Mouse (Mus musculus) liver, embryonic 11.5 days (tissue): ENCODE results near the gene Mmp15. TPM values are rescaled to one million over a fixed set of nuclear protein-coding genes. Genes with fewer than 3 reads are reported as not detected.
"Not testable (repeated sequence)": the region's sequence is repeated elsewhere in the genome, so short reads cannot be mapped to it uniquely, and the experiment has no call there.

Experiments
- ATAC-seq: fragments of 200-750 bp; cut with Nextera tagmentation; replicated peaks from 2 replicates; pipeline ENCODE4 v1.8.0; 2017; ENCODE audit warnings: moderate number of reproducible peaks, mild to moderate bottlenecking, moderate TSS enrichment, moderate library complexity; ENCODE audit not compliant: low FRiP score
- DNase-seq: peaks from one replicate; pipeline ENCODE4 v3.0.0-alpha.2; 2017; ENCODE audit warnings: low spot score
- H3K27ac ChIP-seq: fragments of 300-500 bp; sonication (generic); 2 replicates; pipeline ENCODE4 v1.5.1; 2014; ENCODE audit warnings: mild to moderate bottlenecking, low read depth, low read length, control low read depth
- H3K27me3 ChIP-seq: fragments of 300-500 bp; sonication (generic); replicated peaks from 2 replicates; pipeline ENCODE4 v1.6.1; 2014; ENCODE audit warnings: low read length, mixed read lengths; ENCODE audit not compliant: control insufficient read depth, insufficient read depth
- H3K36me3 ChIP-seq: fragments of 300-500 bp; sonication (generic); 2 replicates; pipeline ENCODE4 v1.6.1; 2014; ENCODE audit warnings: mild to moderate bottlenecking, low read length, moderate library complexity, mixed read lengths; ENCODE audit not compliant: control insufficient read depth, insufficient read depth
- H3K4me1 ChIP-seq: fragments of 300-500 bp; sonication (generic); replicated peaks from 2 replicates; pipeline ENCODE4 v1.6.1; 2014; ENCODE audit warnings: low read length, mixed read lengths; ENCODE audit not compliant: control insufficient read depth, insufficient read depth
- H3K4me2 ChIP-seq: fragments of 300-500 bp; sonication (generic); 2 replicates; pipeline ENCODE4 v1.6.1; 2014; ENCODE audit warnings: mild to moderate bottlenecking, control low read depth, moderate library complexity
- H3K4me3 ChIP-seq: fragments of 300-500 bp; sonication (generic); 2 replicates; pipeline ENCODE4 v1.5.1; 2014; ENCODE audit warnings: low read depth, low read length, control low read depth
- H3K9ac ChIP-seq: fragments of 300-500 bp; sonication (generic); 2 replicates; pipeline ENCODE4 v1.6.1; 2014; ENCODE audit warnings: low read depth, low read length, control low read depth
- H3K9me3 ChIP-seq: fragments of 300-500 bp; sonication (generic); 2 replicates; pipeline ENCODE4 v1.6.1; 2016; ENCODE audit warnings: low read length, inconsistent platforms, mixed read lengths; ENCODE audit not compliant: control insufficient read depth
- WGBS: fragments of 180-500 bp; shearing (Covaris S2); extraction: QIAGEN DNeasy Blood & Tissue Kit; methylation state at CpG from one replicate; pipeline ENCODE4 v1.1.7; 2014; 5-methylcytosine and 5-hydroxymethylcytosine counted together
- polyA plus RNA-seq: library from polyadenylated mRNA; unstranded; fragments of >200 nt; fragmentation: Nextera tagmentation; extraction: Ambion mirVana; gene quantifications from 2 replicates; pipeline ENCODE4 v1.2.1, GENCODE M21; 2014

Gene Mmp15
- polyA plus RNA-seq, 1 experiment from 2014 or later, result 5.4 TPM

GRCm38 (mm10) chr8:95369581-95370326 is 17.7 kb downstream of the Mmp15 start:
- no peak overlapping the region for H3K9ac ChIP-seq
- H3K9me3 ChIP-seq, result no peaks in the 10 kb centered on the region
- H3K36me3 ChIP-seq, result peaks cover 5% of the 10 kb centered on the region
- no peaks in the 10 kb centered on the region for H3K27me3 ChIP-seq
- peaks cover 11% of the 10 kb centered on the region for H3K4me1 ChIP-seq
- H3K4me3 ChIP-seq, result peak overlapping the region; percentile 32
- ATAC-seq, result peak; percentile 63
- H3K27ac ChIP-seq, result no peak overlapping the region
- no peak for DNase-seq
- H3K4me2 ChIP-seq, result peak overlapping the region; percentile 56
- 46% methylated on average over 20 of the region's 20 CpGs for WGBS

DNA sequence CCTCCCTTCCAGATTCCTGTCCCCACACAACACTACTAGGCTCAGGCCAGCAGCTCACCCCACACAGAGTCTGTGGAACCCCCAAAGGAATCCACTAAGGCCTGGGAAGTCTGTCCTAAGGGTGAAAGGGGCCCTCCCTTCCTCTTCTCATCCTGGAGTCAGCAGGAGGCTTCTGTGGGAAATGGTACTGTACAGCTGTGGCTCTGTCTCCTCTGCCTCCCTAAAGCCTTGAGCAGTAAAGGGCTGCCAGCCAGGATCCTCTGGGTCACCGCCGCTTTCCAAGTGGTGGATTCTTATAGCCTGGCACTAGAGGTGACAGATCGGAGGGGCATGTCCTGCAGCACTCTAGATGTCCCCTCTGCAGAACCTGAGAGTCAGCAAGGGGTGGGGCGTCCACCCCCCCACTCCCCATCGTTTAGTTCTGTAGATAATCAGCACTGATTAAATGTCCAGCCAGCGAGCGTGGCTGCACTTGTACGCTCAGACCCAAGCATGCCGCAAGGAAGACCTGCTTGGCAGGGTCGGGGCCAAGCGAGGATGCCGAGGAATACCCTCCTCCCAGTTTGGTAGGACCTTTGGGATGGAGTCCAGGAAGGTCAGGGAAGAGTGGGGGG is 21.4 kb downstream of the Mmp15 start:
- 62% methylated on average over 12 of the region's 12 CpGs for WGBS
- Histone ChIP-seq H3K9ac (no peak overlapping the region), H3K4me2 (no peak overlapping the region), H3K27me3 (no peaks in the 10 kb centered on the region), H3K27ac (no peak overlapping the region), H3K36me3 (peaks cover 5% of the 10 kb centered on the region), H3K9me3 (no peaks in the 10 kb centered on the region), H3K4me1 (peaks cover 9% of the 10 kb centered on the region), H3K4me3 (no peak overlapping the region)
- no peak for ATAC-seq
- no peak for DNase-seq

DNA sequence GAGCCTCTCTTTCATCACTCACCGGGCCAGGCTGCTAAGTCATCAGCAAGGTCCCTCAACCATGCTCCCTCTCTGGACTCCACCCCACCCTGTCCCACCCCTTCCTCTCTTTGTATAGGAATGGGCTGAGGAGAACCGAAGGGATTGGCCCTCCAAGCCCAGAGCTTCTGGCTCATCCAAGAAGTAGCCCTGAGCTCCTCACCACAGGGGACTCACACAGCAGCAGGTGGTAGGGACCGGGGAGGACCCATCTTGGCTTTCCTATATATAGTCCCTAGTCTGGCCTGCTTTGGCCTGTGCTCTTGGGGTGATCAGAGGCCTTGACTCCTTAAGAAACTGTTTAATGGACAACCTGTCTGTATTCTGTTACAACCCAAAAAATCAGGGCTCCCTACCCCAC is 22.4 kb downstream of the Mmp15 start:
- Histone ChIP-seq H3K36me3 (peaks cover 5% of the 10 kb centered on the region), H3K27me3 (no peaks in the 10 kb centered on the region), H3K9me3 (no peaks in the 10 kb centered on the region), H3K4me1 (peaks cover 6% of the 10 kb centered on the region), H3K4me3 (no peak overlapping the region), H3K4me2 (no peak overlapping the region), H3K9ac (no peak overlapping the region), H3K27ac (no peak overlapping the region)
- no peak for ATAC-seq
- DNase-seq, result no peak
- 65% methylated on average over 3 of the region's 3 CpGs for WGBS

DNA sequence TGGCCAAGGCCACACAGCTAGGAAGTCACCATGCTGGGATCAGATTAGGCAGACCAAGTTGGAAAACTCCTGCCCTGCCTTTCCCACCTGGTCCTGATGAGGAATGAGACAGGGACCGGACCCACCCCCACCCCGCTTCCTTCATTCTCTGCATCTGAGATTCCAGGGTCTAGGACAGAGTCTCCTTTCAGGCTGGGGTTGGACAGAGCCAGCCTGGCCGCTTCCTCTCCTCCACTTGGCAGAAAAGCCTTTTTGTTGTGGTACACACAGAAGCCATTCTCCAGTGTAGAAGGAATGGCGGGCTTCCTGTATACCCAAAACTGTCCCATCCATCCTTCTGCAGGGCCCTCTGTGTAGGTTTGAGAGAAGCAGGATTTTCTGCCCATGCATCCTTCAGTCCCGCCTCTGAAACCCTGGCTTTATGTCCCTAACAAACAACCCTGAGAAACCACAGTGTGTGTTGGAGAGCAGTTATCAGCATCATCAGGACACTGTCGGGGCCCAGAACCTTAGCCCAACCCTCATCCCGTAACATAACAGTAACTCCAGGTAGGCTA is 23.4 kb downstream of the Mmp15 start:
- Histone ChIP-seq H3K9me3 (no peaks in the 10 kb centered on the region), H3K36me3 (peaks cover 3% of the 10 kb centered on the region; the same call in 1 of the 2 replicates), H3K4me2 (no peak overlapping the region), H3K27ac (no peak overlapping the region), H3K9ac (no peak overlapping the region), H3K4me1 (peaks cover 2% of the 10 kb centered on the region; the same call in 1 of the 2 replicates), H3K27me3 (no peaks in the 10 kb centered on the region), H3K4me3 (no peak overlapping the region)
- DNase-seq (no peak), ATAC-seq (no peak)
- WGBS, result 70% methylated on average over 7 of the region's 7 CpGs

DNA sequence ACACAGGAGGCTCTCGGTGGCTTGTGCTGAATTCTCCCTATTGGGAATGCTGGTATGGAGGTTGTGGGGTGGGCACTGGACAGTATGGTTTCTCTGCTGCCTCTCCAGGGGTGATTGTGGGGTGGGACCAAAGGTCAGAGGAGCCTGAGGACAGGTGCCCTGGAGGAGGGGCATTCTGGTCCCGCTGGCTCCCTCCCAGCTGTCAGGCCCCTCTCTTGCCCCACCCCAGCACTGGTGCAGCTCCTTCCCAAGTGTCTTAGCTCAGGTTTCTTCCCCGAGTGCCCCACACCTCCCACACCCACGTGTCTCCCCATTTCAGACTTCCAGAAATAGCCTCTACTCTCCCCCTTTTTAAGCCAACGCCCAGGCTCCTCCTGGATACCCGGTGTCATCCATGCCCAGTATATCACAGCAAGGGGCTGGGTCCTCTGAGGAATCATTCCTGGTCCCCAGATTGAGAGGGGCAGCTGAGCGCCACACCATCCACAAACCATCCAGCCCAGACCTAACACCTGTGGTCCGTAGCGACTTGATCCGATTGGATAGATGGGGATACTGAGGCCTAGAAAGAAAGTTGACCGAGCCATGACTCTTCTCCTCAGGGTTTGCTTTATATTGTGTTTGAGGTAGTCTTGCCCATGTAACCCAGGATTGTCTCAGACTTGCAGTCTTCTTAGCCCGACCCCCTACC is 24.4 kb downstream of the Mmp15 start:
- Histone ChIP-seq H3K27me3 (no peaks in the 10 kb centered on the region), H3K4me2 (no peak overlapping the region), H3K9ac (no peak overlapping the region), H3K4me3 (no peak overlapping the region), H3K36me3 (peaks cover 3% of the 10 kb centered on the region; the same call in 1 of the 2 replicates), H3K4me1 (peaks cover 2% of the 10 kb centered on the region; the same call in 1 of the 2 replicates), H3K9me3 (no peaks in the 10 kb centered on the region), H3K27ac (no peak overlapping the region)
- DNase-seq (no peak), ATAC-seq (no peak)
- 75% methylated on average over 12 of the region's 12 CpGs for WGBS

- Histone ChIP-seq H3K4me1 (peaks cover 2% of the 10 kb centered on the region; the same call in 1 of the 2 replicates), H3K4me3 (no peak overlapping the region), H3K27ac (no peak overlapping the region), H3K4me2 (no peak overlapping the region), H3K9me3 (no peaks in the 10 kb centered on the region), H3K36me3 (peaks cover 3% of the 10 kb centered on the region; the same call in 1 of the 2 replicates), H3K9ac (no peak overlapping the region), H3K27me3 (no peaks in the 10 kb centered on the region)
- DNase-seq, result no peak
- no peak for ATAC-seq
- 61% methylated on average over 4 of the region's 4 CpGs for WGBS
Observed at GRCm38 (mm10) chr8:95377101-95377500, 25.0 kb downstream of the Mmp15 start.

DNA sequence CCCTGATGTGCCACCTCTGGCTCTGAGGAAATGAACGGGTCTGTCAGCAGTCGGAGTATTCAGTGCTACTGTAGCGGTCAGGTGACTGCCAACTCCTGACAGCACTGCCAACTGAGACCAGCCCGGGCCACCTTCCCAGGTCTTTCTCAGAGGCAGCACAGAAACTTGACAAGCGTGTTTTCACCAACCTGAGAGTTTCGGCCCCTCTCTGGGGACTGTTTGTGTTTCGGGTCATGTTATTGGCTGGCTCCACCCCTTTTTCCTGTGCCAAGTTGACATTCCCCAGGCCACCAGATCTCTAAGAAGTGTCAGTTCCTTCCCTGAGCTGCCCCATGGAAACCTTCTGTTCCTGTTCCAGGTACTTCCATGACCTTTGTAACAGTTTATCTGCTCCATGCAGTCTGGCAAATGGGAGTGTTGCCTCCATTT is 25.8 kb downstream of the Mmp15 start:
- Histone ChIP-seq H3K9me3 (no peaks in the 10 kb centered on the region), H3K27me3 (no peaks in the 10 kb centered on the region), H3K4me3 (no peak overlapping the region), H3K4me1 (peaks cover 2% of the 10 kb centered on the region; the same call in 1 of the 2 replicates), H3K27ac (no peak overlapping the region), H3K36me3 (no peaks in the 10 kb centered on the region), H3K9ac (no peak overlapping the region), H3K4me2 (no peak overlapping the region)
- WGBS, result 32% methylated on average over 7 of the region's 7 CpGs
- ATAC-seq, result no peak
- DNase-seq, result no peak

- not testable (repeated sequence) for H3K4me3 ChIP-seq, H3K9ac ChIP-seq, H3K27ac ChIP-seq, ATAC-seq, H3K36me3 ChIP-seq, DNase-seq, H3K4me1 ChIP-seq, H3K4me2 ChIP-seq, H3K9me3 ChIP-seq, H3K27me3 ChIP-seq
- 90% methylated on average over 11 of the region's 11 CpGs for WGBS
Observed at GRCm38 (mm10) chr8:95378928-95379327, 26.9 kb downstream of the Mmp15 start.
